Mouse (Mus musculus): ENCODE measurements around the gene Ccdc87. TPM values are rescaled to one million over a fixed set of nuclear protein-coding genes. Genes with fewer than 3 reads are reported as not detected.
"Not testable (repeated sequence)": the region's sequence is repeated elsewhere in the genome, so short reads cannot be mapped to it uniquely, and the experiment has no call there.

Ccdc87 gene
- total RNA-seq (2021), result 1 to 10 TPM; 1.6 to 2.0 TPM

- DNase-seq, result peak; percentile 94 to 96
Measured at GRCm38 (mm10) chr19:4839149-4839548, at the start of gene Ccdc87, which contains the start of gene Ccs. Gene Ccdc87 (plus strand): TSS chr19:4839366. Gene Ccs (minus strand): TSS chr19:4839332.

- no peak for DNase-seq
Measured at GRCm38 (mm10) chr19:4793281-4793830, 45.8 kb upstream of the Ccdc87 start.

GRCm38 (mm10) chr19:4793831-4794422 is 45.2 kb upstream of the Ccdc87 start, which contains the start of gene Rbm4:
Gene Rbm4 (minus strand): TSS chr19:4793901.
- peak; percentile 96 to 97 for DNase-seq

GRCm38 (mm10) chr19:4795929-4796328 is 43.2 kb upstream of the Ccdc87 start:
- DNase-seq, result no peak

- no peak for DNase-seq
Measured at GRCm38 (mm10) chr19:4797846-4798245, 41.3 kb upstream of the Ccdc87 start.

- no peak for DNase-seq
Measured at GRCm38 (mm10) chr19:4799083-4799482, 40.1 kb upstream of the Ccdc87 start.

GRCm38 (mm10) chr19:4802691-4803091 is 36.5 kb upstream of the Ccdc87 start:
- no peak for DNase-seq

GRCm38 (mm10) chr19:4803283-4803682 is 35.9 kb upstream of the Ccdc87 start:
- DNase-seq, result no peak

- DNase-seq, result no peak
Measured at GRCm38 (mm10) chr19:4810309-4810708, 28.9 kb upstream of the Ccdc87 start.

GRCm38 (mm10) chr19:4810746-4811062 is 28.5 kb upstream of the Ccdc87 start:
- DNase-seq, result no peak

- DNase-seq, result peak; percentile 98 to 99
Measured at GRCm38 (mm10) chr19:4811063-4811908, 27.9 kb upstream of the Ccdc87 start, which contains the start of the genes Gm21992 and Rbm14. Gene Gm21992 (minus strand): TSS chr19:4811612. Gene Rbm14 (minus strand): TSS chr19:4811634.

GRCm38 (mm10) chr19:4811909-4812242 is 27.3 kb upstream of the Ccdc87 start:
- DNase-seq, result no peak

- not testable (repeated sequence) for DNase-seq
Measured at GRCm38 (mm10) chr19:4812334-4812949, 26.7 kb upstream of the Ccdc87 start.

GRCm38 (mm10) chr19:4813015-4813414 is 26.2 kb upstream of the Ccdc87 start:
- no peak for DNase-seq

- DNase-seq, result no peak
Measured at GRCm38 (mm10) chr19:4817182-4817835, 21.9 kb upstream of the Ccdc87 start.

- peak; percentile 73 to 75 for DNase-seq
Measured at GRCm38 (mm10) chr19:4820678-4821303, 18.4 kb upstream of the Ccdc87 start.

- no peak for DNase-seq
Measured at GRCm38 (mm10) chr19:4828444-4829114, 10.6 kb upstream of the Ccdc87 start.

- peak; percentile 53 to 66 for DNase-seq
Measured at GRCm38 (mm10) chr19:4829156-4829555, 10.0 kb upstream of the Ccdc87 start.

GRCm38 (mm10) chr19:4833977-4834376 is 5.2 kb upstream of the Ccdc87 start:
- DNase-seq, result no peak

GRCm38 (mm10) chr19:4836096-4836495 is 3.1 kb upstream of the Ccdc87 start:
- no peak for DNase-seq

GRCm38 (mm10) chr19:4837049-4837448 is 2.1 kb upstream of the Ccdc87 start:
- no peak for DNase-seq
